Mouse (Mus musculus) E14TG2a.4 (cell line): ENCODE results near the gene Smarcc2.
A peak's percentile ranks its signal among the peaks of the same experiment; 100 is the strongest.

Source experiments
- H3K27me3 ChIP-seq: 2 replicates; pipeline ENCODE4 v1.6.1; 2014; ENCODE audit warnings: low read length, control low read depth; ENCODE audit not compliant: insufficient read depth
- H3K36me3 ChIP-seq: 2 replicates; pipeline ENCODE4 v1.6.1; 2014; ENCODE audit warnings: low read length, control low read depth; ENCODE audit not compliant: insufficient read depth
- H3K4me1 ChIP-seq: replicated peaks from 2 replicates; pipeline ENCODE4 v1.6.1; 2014; ENCODE audit warnings: low read depth, low read length, control low read depth
- H3K4me3 ChIP-seq: replicated peaks from 2 replicates; pipeline ENCODE4 v1.5.1; 2014; ENCODE audit warnings: mild to moderate bottlenecking, low read length
- H3K9me3 ChIP-seq: 2 replicates; pipeline ENCODE4 v1.6.1; 2014; ENCODE audit warnings: low read length, control low read depth
- CTCF ChIP-seq: conservative IDR thresholded peaks from 2 replicates; pipeline ENCODE4 v1.5.1; 2014; ENCODE audit warnings: low read length
- NANOG ChIP-seq: IDR thresholded peaks from 2 replicates; pipeline ENCODE4 v1.6.1; 2014; ENCODE audit warnings: borderline replicate concordance, low read length, mixed read lengths
- POU5F1 ChIP-seq: IDR thresholded peaks from 2 replicates; pipeline ENCODE4 v1.6.1; 2014; ENCODE audit warnings: low read length, borderline replicate concordance

Smarcc2 gene

GRCm38 (mm10) chr10:128511761-128512160, 52.7 kb downstream of the Smarcc2 start:
- H3K36me3 ChIP-seq, result peaks cover 69% of the 10 kb centered on the region
- no peak overlapping the region for H3K4me3 ChIP-seq
- no peaks in the 10 kb centered on the region for H3K9me3 ChIP-seq
- peaks cover 41% of the 10 kb centered on the region for H3K4me1 ChIP-seq
- no peaks in the 10 kb centered on the region for H3K27me3 ChIP-seq
- TF ChIP-seq NANOG, result no peak

- Histone ChIP-seq H3K9me3 (no peaks in the 10 kb centered on the region), H3K4me3 (no peak overlapping the region), H3K27me3 (no peaks in the 10 kb centered on the region), H3K36me3 (peaks cover 97% of the 10 kb centered on the region), H3K4me1 (peaks cover 52% of the 10 kb centered on the region)
- TF ChIP-seq POU5F1 (no peak), CTCF (no peak), NANOG (no peak)
Measured at GRCm38 (mm10) chr10:128515044-128515443, 56.0 kb downstream of the Smarcc2 start.

GRCm38 (mm10) chr10:128516029-128516428, 57.0 kb downstream of the Smarcc2 start:
- Histone ChIP-seq H3K9me3 (no peaks in the 10 kb centered on the region), H3K4me3 (peak overlapping the region; percentile 65), H3K4me1 (peaks cover 44% of the 10 kb centered on the region), H3K36me3 (peaks cover 98% of the 10 kb centered on the region), H3K27me3 (no peaks in the 10 kb centered on the region)
- TF ChIP-seq NANOG, result no peak
- no peak for TF ChIP-seq POU5F1
- no peak for TF ChIP-seq CTCF

GRCm38 (mm10) chr10:128516677-128517076, 57.6 kb downstream of the Smarcc2 start:
- no peaks in the 10 kb centered on the region for H3K27me3 ChIP-seq
- peaks cover 98% of the 10 kb centered on the region for H3K36me3 ChIP-seq
- H3K9me3 ChIP-seq, result no peaks in the 10 kb centered on the region
- TF ChIP-seq POU5F1, result no peak
- H3K4me1 ChIP-seq, result peaks cover 44% of the 10 kb centered on the region
- H3K4me3 ChIP-seq, result peak overlapping the region; percentile 32; the same call in 1 of the 2 replicates

GRCm38 (mm10) chr10:128518833-128519232, 59.8 kb downstream of the Smarcc2 start:
- Histone ChIP-seq H3K9me3 (no peaks in the 10 kb centered on the region), H3K4me3 (no peak overlapping the region), H3K36me3 (peaks cover 93% of the 10 kb centered on the region), H3K27me3 (peaks cover 4% of the 10 kb centered on the region; the same call in 1 of the 2 replicates), H3K4me1 (peaks cover 52% of the 10 kb centered on the region)
- no peak for TF ChIP-seq POU5F1
- no peak for TF ChIP-seq NANOG
- peak; percentile 51 for TF ChIP-seq CTCF

- Histone ChIP-seq H3K9me3 (no peaks in the 10 kb centered on the region), H3K4me1 (peaks cover 59% of the 10 kb centered on the region), H3K4me3 (no peak overlapping the region), H3K36me3 (peaks cover 76% of the 10 kb centered on the region), H3K27me3 (peaks cover 4% of the 10 kb centered on the region; the same call in 1 of the 2 replicates)
- TF ChIP-seq POU5F1 (no peak), CTCF (no peak), NANOG (no peak)
Measured at GRCm38 (mm10) chr10:128520591-128520990, 61.5 kb downstream of the Smarcc2 start.

- Histone ChIP-seq H3K4me3 (no peak overlapping the region), H3K9me3 (no peaks in the 10 kb centered on the region), H3K36me3 (peaks cover 59% of the 10 kb centered on the region), H3K27me3 (peaks cover 7% of the 10 kb centered on the region; the same call in 1 of the 2 replicates), H3K4me1 (peaks cover 47% of the 10 kb centered on the region)
- no peak for TF ChIP-seq CTCF
- no peak for TF ChIP-seq POU5F1
- TF ChIP-seq NANOG, result no peak
Measured at GRCm38 (mm10) chr10:128522351-128522750, 63.3 kb downstream of the Smarcc2 start.

GRCm38 (mm10) chr10:128524111-128524731, 65.2 kb downstream of the Smarcc2 start:
- no peaks in the 10 kb centered on the region for H3K9me3 ChIP-seq
- TF ChIP-seq CTCF, result no peak
- TF ChIP-seq NANOG, result no peak
- no peak for TF ChIP-seq POU5F1
- H3K4me3 ChIP-seq, result peak overlapping the region; percentile 98
- H3K27me3 ChIP-seq, result peaks cover 10% of the 10 kb centered on the region; the same call in 1 of the 2 replicates
- H3K36me3 ChIP-seq, result peaks cover 41% of the 10 kb centered on the region
- H3K4me1 ChIP-seq, result peaks cover 34% of the 10 kb centered on the region
